Mouse (Mus musculus): Measurements from ENCODE around the gene Zfp692. TPM values are rescaled to one million over a fixed set of nuclear protein-coding genes. Genes with fewer than 3 reads are reported as not detected.
A peak's percentile ranks its signal among the peaks of the same experiment; 100 is the strongest.

Gene Zfp692
- polyA plus RNA-seq, 1 experiment, result 15.8 TPM

- Histone ChIP-seq H3K27ac (ENCODE audit: insufficient read depth, low read depth, low read length) (peak overlapping the region; percentile 40), H3K4me3 (ENCODE audit: low read depth, low read length) (peak overlapping the region; percentile 74), H3K27me3 (ENCODE audit: control insufficient read depth, insufficient read depth, low read length) (no peaks in the 10 kb centered on the region), H3K4me1 (ENCODE audit: control insufficient read depth, insufficient read depth, insufficient read length, low read length) (peaks cover 4% of the 10 kb centered on the region), H3K36me3 (ENCODE audit: control insufficient read depth, insufficient read depth, low read length) (no peaks in the 10 kb centered on the region)
- TF ChIP-seq CTCF (IDR thresholded peaks at IDR 0.05; ENCODE audit: extremely low read depth, insufficient read length, insufficient replicate concordance, low read depth, low read length) (peak; percentile 19; the same call in 1 of the 2 replicates), POLR2A (IDR thresholded peaks at IDR 0.05; ENCODE audit: low read depth, low read length) (no peak)
- under 1% methylated on average over 42 of the region's 42 CpGs for WGBS
These were observed 677 bp downstream of the Zfp692 start for GRCm38 (mm10) chr11:58307411-58308080.

- H3K36me3 ChIP-seq (ENCODE audit: control insufficient read depth, insufficient read depth, low read length), result no peaks in the 10 kb centered on the region
- H3K27me3 ChIP-seq (ENCODE audit: control insufficient read depth, insufficient read depth, low read length), result no peaks in the 10 kb centered on the region
- 96% methylated on average over 9 of the region's 9 CpGs for WGBS
- TF ChIP-seq POLR2A (IDR thresholded peaks at IDR 0.05; ENCODE audit: low read depth, low read length), result no peak
- TF ChIP-seq CTCF (IDR thresholded peaks at IDR 0.05; ENCODE audit: extremely low read depth, insufficient read length, insufficient replicate concordance, low read depth, low read length), result no peak
- no peak overlapping the region for H3K27ac ChIP-seq (ENCODE audit: insufficient read depth, low read depth, low read length)
- peaks cover 4% of the 10 kb centered on the region for H3K4me1 ChIP-seq (ENCODE audit: control insufficient read depth, insufficient read depth, insufficient read length, low read length)
- H3K4me3 ChIP-seq (ENCODE audit: low read depth, low read length), result no peak overlapping the region
These were observed 1.8 kb downstream of the Zfp692 start for GRCm38 (mm10) chr11:58308661-58309060.

- no peak for TF ChIP-seq CTCF (IDR thresholded peaks at IDR 0.05; ENCODE audit: extremely low read depth, insufficient read length, insufficient replicate concordance, low read depth, low read length)
- no peak for TF ChIP-seq POLR2A (IDR thresholded peaks at IDR 0.05; ENCODE audit: low read depth, low read length)
- WGBS, result 70% methylated on average over 6 of the region's 6 CpGs
- Histone ChIP-seq H3K27me3 (ENCODE audit: control insufficient read depth, insufficient read depth, low read length) (no peaks in the 10 kb centered on the region), H3K36me3 (ENCODE audit: control insufficient read depth, insufficient read depth, low read length) (peaks cover 15% of the 10 kb centered on the region), H3K4me1 (ENCODE audit: control insufficient read depth, insufficient read depth, insufficient read length, low read length) (no peaks in the 10 kb centered on the region), H3K4me3 (ENCODE audit: low read depth, low read length) (no peak overlapping the region), H3K27ac (ENCODE audit: insufficient read depth, low read depth, low read length) (no peak overlapping the region)
These were observed 7.2 kb downstream of the Zfp692 start for GRCm38 (mm10) chr11:58314069-58314468.

GRCm38 (mm10) chr11:58315536-58316168 is 8.8 kb downstream of the Zfp692 start:
- TF ChIP-seq CTCF (IDR thresholded peaks at IDR 0.05; ENCODE audit: extremely low read depth, insufficient read length, insufficient replicate concordance, low read depth, low read length) (no peak), POLR2A (IDR thresholded peaks at IDR 0.05; ENCODE audit: low read depth, low read length) (no peak)
- Histone ChIP-seq H3K27ac (ENCODE audit: insufficient read depth, low read depth, low read length) (no peak overlapping the region), H3K27me3 (ENCODE audit: control insufficient read depth, insufficient read depth, low read length) (no peaks in the 10 kb centered on the region), H3K4me1 (ENCODE audit: control insufficient read depth, insufficient read depth, insufficient read length, low read length) (no peaks in the 10 kb centered on the region), H3K36me3 (ENCODE audit: control insufficient read depth, insufficient read depth, low read length) (peaks cover 18% of the 10 kb centered on the region), H3K4me3 (ENCODE audit: low read depth, low read length) (no peak overlapping the region)
- WGBS, result 96% methylated on average over 5 of the region's 5 CpGs

- Histone ChIP-seq H3K27ac (ENCODE audit: insufficient read depth, low read depth, low read length) (no peak overlapping the region), H3K36me3 (ENCODE audit: control insufficient read depth, insufficient read depth, low read length) (peaks cover 18% of the 10 kb centered on the region), H3K27me3 (ENCODE audit: control insufficient read depth, insufficient read depth, low read length) (no peaks in the 10 kb centered on the region), H3K4me1 (ENCODE audit: control insufficient read depth, insufficient read depth, insufficient read length, low read length) (no peaks in the 10 kb centered on the region), H3K4me3 (ENCODE audit: low read depth, low read length) (no peak overlapping the region)
- TF ChIP-seq POLR2A (IDR thresholded peaks at IDR 0.05; ENCODE audit: low read depth, low read length) (no peak), CTCF (IDR thresholded peaks at IDR 0.05; ENCODE audit: extremely low read depth, insufficient read length, insufficient replicate concordance, low read depth, low read length) (no peak)
- 90% methylated on average over 17 of the region's 17 CpGs for WGBS
These were observed 9.5 kb downstream of the Zfp692 start for GRCm38 (mm10) chr11:58316344-58316743.

- Histone ChIP-seq H3K36me3 (ENCODE audit: control insufficient read depth, insufficient read depth, low read length) (peaks cover 18% of the 10 kb centered on the region), H3K27ac (ENCODE audit: insufficient read depth, low read depth, low read length) (no peak overlapping the region), H3K4me1 (ENCODE audit: control insufficient read depth, insufficient read depth, insufficient read length, low read length) (no peaks in the 10 kb centered on the region), H3K4me3 (ENCODE audit: low read depth, low read length) (no peak overlapping the region), H3K27me3 (ENCODE audit: control insufficient read depth, insufficient read depth, low read length) (no peaks in the 10 kb centered on the region)
- 88% methylated on average over 28 of the region's 28 CpGs for WGBS
- TF ChIP-seq CTCF (IDR thresholded peaks at IDR 0.05; ENCODE audit: extremely low read depth, insufficient read length, insufficient replicate concordance, low read depth, low read length) (no peak), POLR2A (IDR thresholded peaks at IDR 0.05; ENCODE audit: low read depth, low read length) (no peak)
These were observed 10.0 kb downstream of the Zfp692 start for GRCm38 (mm10) chr11:58316768-58317390.
